Mouse (Mus musculus) midbrain, embryonic 16.5 days (tissue): ENCODE data around the gene Aebp1. TPM values are rescaled to one million over a fixed set of nuclear protein-coding genes. Genes with fewer than 3 reads are reported as not detected.

Experiments used
- ATAC-seq: fragments of 200-750 bp; cut with Nextera tagmentation; 2 replicates; pipeline ENCODE4 v1.8.0; 2017; ENCODE audit warnings: moderate TSS enrichment
- H3K27ac ChIP-seq: fragments of 300-500 bp; sonication (generic); 2 replicates; pipeline ENCODE4 v1.5.1; 2014; ENCODE audit warnings: mild to moderate bottlenecking, low read length, mixed read lengths
- H3K27me3 ChIP-seq: fragments of 300-500 bp; sonication (generic); 2 replicates; pipeline ENCODE4 v1.6.1; 2014; ENCODE audit warnings: low read depth, low read length, mixed read lengths; ENCODE audit not compliant: control insufficient read depth, insufficient read depth
- H3K36me3 ChIP-seq: fragments of 300-500 bp; sonication (generic); 2 replicates; pipeline ENCODE4 v1.6.1; 2014; ENCODE audit warnings: mild to moderate bottlenecking, low read length, moderate library complexity, mixed read lengths; ENCODE audit not compliant: control insufficient read depth, insufficient read depth
- H3K4me1 ChIP-seq: fragments of 300-500 bp; sonication (generic); 2 replicates; pipeline ENCODE4 v1.6.1; 2014; ENCODE audit warnings: mild to moderate bottlenecking, low read length, mixed read lengths; ENCODE audit not compliant: control insufficient read depth, insufficient read depth
- H3K4me2 ChIP-seq: fragments of 300-500 bp; sonication (generic); 2 replicates; pipeline ENCODE4 v1.6.1; 2014; ENCODE audit warnings: mild to moderate bottlenecking, low read length, mixed read lengths
- H3K4me3 ChIP-seq: fragments of 300-500 bp; sonication (generic); 2 replicates; pipeline ENCODE4 v1.5.1; 2014; ENCODE audit warnings: low read depth, mild to moderate bottlenecking, low read length, moderate library complexity, mixed read lengths
- H3K9ac ChIP-seq: fragments of 300-500 bp; sonication (generic); 2 replicates; pipeline ENCODE4 v1.6.1; 2014; ENCODE audit warnings: low read depth, low read length, mixed read lengths
- H3K9me3 ChIP-seq: fragments of 300-500 bp; sonication (generic); replicated peaks from 2 replicates; pipeline ENCODE4 v1.6.1; 2014; ENCODE audit warnings: mild to moderate bottlenecking, low read length, mixed read lengths; ENCODE audit not compliant: control insufficient read depth, poor library complexity, severe bottlenecking
- WGBS: fragments of 180-500 bp; shearing (Covaris S2); extraction: QIAGEN DNeasy Blood & Tissue Kit; methylation state at CpG from one replicate; pipeline ENCODE4 v1.1.7; 2014; 5-methylcytosine and 5-hydroxymethylcytosine counted together
- polyA plus RNA-seq: library from polyadenylated mRNA; unstranded; fragments of >200 nt; fragmentation: Nextera tagmentation; extraction: Ambion mirVana; gene quantifications from 2 replicates; pipeline ENCODE4 v1.2.1, GENCODE M21; 2015

The Aebp1 gene
- polyA plus RNA-seq, 1 experiment from 2014 or later, result 16.4 TPM

DNA sequence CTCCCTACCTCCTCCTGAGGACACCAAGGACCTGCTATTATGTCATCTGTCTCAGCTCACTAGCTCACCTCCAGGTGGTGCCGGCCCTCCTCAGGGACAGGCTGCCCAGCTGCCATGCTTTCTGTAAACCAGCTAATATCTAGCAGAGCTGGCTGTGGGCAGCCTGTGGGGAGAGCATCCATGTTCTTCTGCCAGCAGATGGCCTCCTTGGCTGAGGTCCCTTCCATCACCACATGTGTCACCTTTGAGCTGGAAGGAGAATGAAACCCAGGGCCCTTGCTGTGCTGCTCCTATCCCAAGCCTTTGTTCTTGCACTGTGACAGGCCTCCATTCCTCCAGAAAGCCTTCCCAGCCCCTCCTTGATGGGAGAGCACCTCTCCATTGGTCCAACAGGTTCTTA, 25.6 kb upstream of the Aebp1 start:
- no peak for ATAC-seq
- WGBS, result 50% methylated on average over 1 of the region's 1 CpGs
- Histone ChIP-seq H3K27ac (no peak overlapping the region), H3K4me3 (no peak overlapping the region), H3K27me3 (no peaks in the 10 kb centered on the region), H3K36me3 (no peaks in the 10 kb centered on the region), H3K4me2 (no peak overlapping the region), H3K9ac (no peak overlapping the region), H3K4me1 (peaks cover 4% of the 10 kb centered on the region; the same call in 1 of the 2 replicates), H3K9me3 (no peaks in the 10 kb centered on the region)

GRCm38 (mm10) chr11:5837251-5838246, 24.2 kb upstream of the Aebp1 start, which contains the start of gene Polm:
TSS of gene Polm (minus strand) at chr11:5838016.
- peak; percentile 95 for ATAC-seq
- Histone ChIP-seq H3K36me3 (no peaks in the 10 kb centered on the region), H3K27ac (peak within 1 kb of the TSS; percentile 77), H3K9me3 (no peaks in the 10 kb centered on the region), H3K4me1 (peaks cover 4% of the 10 kb centered on the region; the same call in 1 of the 2 replicates), H3K4me2 (peak within 1 kb of the TSS; percentile 92), H3K4me3 (peak within 1 kb of the TSS; percentile 60), H3K27me3 (no peaks in the 10 kb centered on the region), H3K9ac (peak within 1 kb of the TSS; percentile 84)
- WGBS, result under 1% methylated on average over 63 of the region's 63 CpGs

DNA sequence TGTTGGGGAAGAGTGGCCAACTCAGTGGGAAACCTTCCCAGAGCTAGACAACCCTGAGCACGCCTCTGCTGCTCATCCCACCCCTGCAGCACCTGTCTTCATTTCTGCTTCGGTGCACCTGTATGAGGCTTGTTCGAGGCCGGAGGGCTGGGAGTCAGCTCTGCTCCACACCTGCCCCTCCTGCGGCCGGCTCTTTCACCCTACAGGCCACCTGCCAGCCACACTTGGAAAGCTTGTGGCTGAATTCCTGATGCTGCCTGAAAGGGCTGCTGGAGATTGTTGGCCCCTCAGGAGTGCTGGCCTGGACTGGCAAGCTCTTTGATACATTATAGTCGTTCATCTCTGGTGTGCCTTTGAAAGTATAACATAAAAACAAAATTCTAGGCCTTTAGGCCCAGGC, 21.4 kb upstream of the Aebp1 start:
- no peak overlapping the region for H3K27ac ChIP-seq
- H3K9me3 ChIP-seq, result no peaks in the 10 kb centered on the region
- H3K4me3 ChIP-seq, result no peak overlapping the region
- H3K4me2 ChIP-seq, result no peak overlapping the region
- H3K9ac ChIP-seq, result no peak overlapping the region
- ATAC-seq, result no peak
- WGBS, result 76% methylated on average over 7 of the region's 7 CpGs
- H3K27me3 ChIP-seq, result no peaks in the 10 kb centered on the region
- peaks cover 4% of the 10 kb centered on the region; the same call in 1 of the 2 replicates for H3K4me1 ChIP-seq
- no peaks in the 10 kb centered on the region for H3K36me3 ChIP-seq

- Histone ChIP-seq H3K9me3 (no peaks in the 10 kb centered on the region), H3K4me2 (no peak overlapping the region), H3K4me1 (peaks cover 4% of the 10 kb centered on the region; the same call in 1 of the 2 replicates), H3K27me3 (no peaks in the 10 kb centered on the region), H3K36me3 (no peaks in the 10 kb centered on the region), H3K27ac (no peak overlapping the region), H3K4me3 (no peak overlapping the region), H3K9ac (no peak overlapping the region)
- 95% methylated on average over 2 of the region's 2 CpGs for whole genome bisulfite sequencing
- no peak for ATAC-seq
Observed at GRCm38 (mm10) chr11:5841751-5842150, 20.0 kb upstream of the Aebp1 start.

GRCm38 (mm10) chr11:5843131-5843530, 18.6 kb upstream of the Aebp1 start:
- H3K4me2 ChIP-seq, result no peak overlapping the region
- 84% methylated on average over 3 of the region's 3 CpGs for WGBS
- no peaks in the 10 kb centered on the region for H3K36me3 ChIP-seq
- no peaks in the 10 kb centered on the region for H3K27me3 ChIP-seq
- no peak overlapping the region for H3K27ac ChIP-seq
- no peak overlapping the region for H3K4me3 ChIP-seq
- H3K9ac ChIP-seq, result no peak overlapping the region
- H3K9me3 ChIP-seq, result no peaks in the 10 kb centered on the region
- no peaks in the 10 kb centered on the region for H3K4me1 ChIP-seq
- no peak for ATAC-seq

DNA sequence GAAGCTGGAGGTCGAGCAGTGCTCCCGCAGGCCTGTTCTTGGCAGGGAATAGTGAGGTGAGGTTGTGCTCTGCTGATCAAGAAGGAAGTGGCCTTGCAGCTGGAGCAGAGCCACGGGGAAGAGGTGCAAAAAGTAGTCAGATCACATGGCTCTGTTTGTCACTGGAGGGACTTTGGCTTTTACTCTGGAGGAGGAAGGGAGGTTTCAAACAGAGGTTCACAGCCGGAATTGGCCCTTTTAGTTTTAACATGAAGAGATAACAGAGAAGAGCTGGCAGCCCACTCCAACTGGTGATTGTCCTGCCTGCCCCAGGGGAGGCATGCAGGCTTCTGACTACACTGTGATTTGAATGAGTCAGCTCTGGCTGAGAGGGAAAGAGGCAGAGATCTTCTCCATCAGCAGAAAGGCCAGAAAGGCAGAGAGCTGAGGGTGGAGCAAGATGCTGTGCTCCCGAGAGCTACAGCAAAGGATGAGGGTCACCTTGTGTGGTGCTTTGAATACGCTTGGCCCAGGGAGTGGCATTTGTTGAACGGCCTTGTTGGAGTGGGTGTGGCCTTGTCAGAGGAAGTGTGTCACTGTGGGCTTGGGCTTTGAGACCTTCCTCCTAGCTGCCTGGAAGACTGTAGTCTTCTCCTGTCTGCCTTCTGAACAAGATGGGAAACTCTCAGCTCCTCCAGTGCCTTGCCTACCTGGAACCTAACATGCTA, 15.0 kb upstream of the Aebp1 start:
- no peaks in the 10 kb centered on the region for H3K27me3 ChIP-seq
- H3K27ac ChIP-seq, result no peak overlapping the region
- H3K4me2 ChIP-seq, result no peak overlapping the region
- no peaks in the 10 kb centered on the region for H3K9me3 ChIP-seq
- no peaks in the 10 kb centered on the region for H3K4me1 ChIP-seq
- WGBS, result 69% methylated on average over 7 of the region's 7 CpGs
- H3K4me3 ChIP-seq, result no peak overlapping the region
- ATAC-seq, result no peak
- H3K9ac ChIP-seq, result no peak overlapping the region
- H3K36me3 ChIP-seq, result no peaks in the 10 kb centered on the region

- Histone ChIP-seq H3K4me3 (no peak overlapping the region), H3K9ac (no peak overlapping the region), H3K9me3 (no peaks in the 10 kb centered on the region), H3K4me1 (no peaks in the 10 kb centered on the region), H3K4me2 (no peak overlapping the region), H3K27ac (no peak overlapping the region), H3K27me3 (no peaks in the 10 kb centered on the region), H3K36me3 (no peaks in the 10 kb centered on the region)
- ATAC-seq, result 0 out of 2 replicates have a peak, but pooled peaks have one; percentile 39
- 28% methylated on average over 6 of the region's 6 CpGs for WGBS
Observed at GRCm38 (mm10) chr11:5848741-5849140, 13.0 kb upstream of the Aebp1 start.

DNA sequence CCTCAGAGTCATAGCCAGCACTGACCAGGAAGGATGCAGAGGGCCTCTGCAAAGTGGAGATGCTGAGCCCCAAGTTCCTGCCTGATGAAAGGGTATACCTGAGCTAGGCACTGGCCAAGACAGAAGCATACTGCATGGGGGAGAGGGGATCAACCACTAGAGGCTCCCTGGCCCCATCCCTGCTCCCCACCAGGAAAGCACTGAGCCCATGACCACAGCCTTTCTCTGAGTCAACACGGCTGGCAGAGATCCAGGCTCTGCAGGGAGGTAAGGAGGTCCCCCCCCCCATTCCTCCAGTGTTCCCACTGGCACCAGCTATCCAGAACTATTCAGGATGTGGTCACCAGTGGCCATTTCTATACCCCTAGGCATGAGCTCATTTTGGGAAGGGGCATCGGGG, 12.4 kb upstream of the Aebp1 start:
- H3K27me3 ChIP-seq, result no peaks in the 10 kb centered on the region
- no peak for ATAC-seq
- 31% methylated on average over 1 of the region's 2 CpGs for WGBS
- no peaks in the 10 kb centered on the region for H3K9me3 ChIP-seq
- H3K27ac ChIP-seq, result no peak overlapping the region
- H3K4me2 ChIP-seq, result no peak overlapping the region
- H3K4me3 ChIP-seq, result no peak overlapping the region
- H3K9ac ChIP-seq, result no peak overlapping the region
- H3K36me3 ChIP-seq, result no peaks in the 10 kb centered on the region
- H3K4me1 ChIP-seq, result no peaks in the 10 kb centered on the region

DNA sequence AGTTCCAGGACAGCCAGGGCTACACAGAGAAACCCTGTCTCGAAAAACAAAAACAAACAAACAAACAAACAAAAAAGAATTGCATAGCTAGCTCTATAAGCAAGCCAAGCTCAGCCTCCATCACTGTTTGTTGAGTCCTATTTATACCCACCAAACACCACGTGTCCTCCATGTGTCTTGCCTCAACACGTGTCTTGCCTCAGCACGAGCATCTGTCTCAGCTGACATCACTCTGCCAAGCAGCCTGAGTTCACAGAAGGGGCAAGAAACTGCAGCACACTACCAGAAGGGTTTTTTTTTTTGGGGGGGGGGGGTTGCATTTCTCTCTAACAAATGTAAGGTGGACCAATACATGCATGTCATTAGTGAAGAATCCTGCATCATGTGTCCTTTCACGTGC, 11.3 kb upstream of the Aebp1 start:
- WGBS, result 77% methylated on average over 5 of the region's 5 CpGs
- no peak for ATAC-seq
- H3K27ac ChIP-seq, result no peak overlapping the region

More for the DNA sequence above, 11.3 kb upstream of the Aebp1 start:
- no peak overlapping the region for H3K9ac ChIP-seq
- no peaks in the 10 kb centered on the region for H3K9me3 ChIP-seq
- no peak overlapping the region for H3K4me2 ChIP-seq
- H3K4me1 ChIP-seq, result no peaks in the 10 kb centered on the region
- no peaks in the 10 kb centered on the region for H3K36me3 ChIP-seq
- no peaks in the 10 kb centered on the region for H3K27me3 ChIP-seq
- H3K4me3 ChIP-seq, result no peak overlapping the region
